Mouse (Mus musculus) frontal cortex, adult 2 months (tissue): ENCODE measurements at regions not wholly inside any gene's neighbourhood (a gene's known extent, or its start where the extent isn't known, plus 50 kb on each side); places are given as distances from the start of the nearest gene placed in this dataset.
A peak's percentile ranks its signal among the peaks of the same experiment; 100 is the strongest.

Experiments
- DNase-seq, 2 experiments: peaks; one replicate each; pipeline ENCODE4 v3.0.0; 2022; ENCODE audit warnings: low spot score in 1 of 2; ENCODE audit errors: extremely low spot score in 1 of 2

- DNase-seq: peak in 1 of 2 experiments; percentile 2
Observed at GRCm38 (mm10) chr7:63020042-63020441, 192.3 kb downstream of the Chrna7 start.

GRCm38 (mm10) chr7:63018859-63019575 lies 193.4 kb downstream of the Chrna7 start:
- DNase-seq: no peak

GRCm38 (mm10) chr7:62981109-62981508 lies 157.6 kb upstream of the A26c2 start:
- DNase-seq: no peak
